Mouse (Mus musculus): Measurements from ENCODE around the gene Gm42372.
"Not testable (repeated sequence)": the region's sequence is repeated elsewhere in the genome, so short reads cannot be mapped to it uniquely, and the experiment has no call there.

Gm42372 gene

DNA sequence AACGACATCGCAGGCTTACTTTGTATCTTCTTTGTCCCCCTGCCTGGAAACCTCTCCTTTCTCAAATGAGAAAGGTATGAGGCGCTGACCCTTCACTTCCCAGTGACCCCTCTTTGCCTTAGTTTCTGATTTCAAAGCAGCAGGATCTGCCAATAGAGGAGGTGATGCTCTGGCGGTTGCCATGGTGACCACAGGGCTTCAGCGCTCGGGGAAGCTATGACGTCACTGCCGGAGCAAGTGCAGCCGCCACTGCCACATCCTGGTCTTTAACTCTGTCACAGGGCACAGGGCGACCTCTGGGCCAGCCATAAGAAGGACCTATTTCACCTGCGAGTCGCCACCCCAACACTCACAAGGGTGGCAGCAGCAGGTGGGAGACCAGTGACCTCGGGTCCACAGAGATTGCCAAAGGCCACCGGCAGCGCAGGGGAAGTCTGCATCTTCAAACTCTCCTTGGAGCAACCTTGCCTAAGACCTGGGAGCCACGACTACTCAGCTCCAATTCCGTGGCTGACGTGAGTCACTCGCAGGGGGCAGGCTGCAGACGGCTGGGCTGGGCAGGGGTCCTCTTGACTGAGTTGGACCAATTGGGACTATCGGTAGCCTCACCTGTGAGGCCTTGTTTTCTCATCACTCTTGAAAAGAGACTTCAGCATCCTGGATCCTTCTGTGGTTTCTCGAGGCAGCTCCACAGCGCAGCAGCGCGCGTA is at the start of gene Gm42372:
Gene Gm42372, plus strand, starts transcription at position 228 of the 710 bp plus-strand sequence.
- peak; percentile 85 to 87 for DNase-seq (ENCODE audit: low spot score in 2 of 2)

- no peak for DNase-seq (ENCODE audit: low spot score in 2 of 2)
Observed at GRCm38 (mm10) chr7:16937312-16937711, 45.6 kb upstream of the Gm42372 start.

DNA sequence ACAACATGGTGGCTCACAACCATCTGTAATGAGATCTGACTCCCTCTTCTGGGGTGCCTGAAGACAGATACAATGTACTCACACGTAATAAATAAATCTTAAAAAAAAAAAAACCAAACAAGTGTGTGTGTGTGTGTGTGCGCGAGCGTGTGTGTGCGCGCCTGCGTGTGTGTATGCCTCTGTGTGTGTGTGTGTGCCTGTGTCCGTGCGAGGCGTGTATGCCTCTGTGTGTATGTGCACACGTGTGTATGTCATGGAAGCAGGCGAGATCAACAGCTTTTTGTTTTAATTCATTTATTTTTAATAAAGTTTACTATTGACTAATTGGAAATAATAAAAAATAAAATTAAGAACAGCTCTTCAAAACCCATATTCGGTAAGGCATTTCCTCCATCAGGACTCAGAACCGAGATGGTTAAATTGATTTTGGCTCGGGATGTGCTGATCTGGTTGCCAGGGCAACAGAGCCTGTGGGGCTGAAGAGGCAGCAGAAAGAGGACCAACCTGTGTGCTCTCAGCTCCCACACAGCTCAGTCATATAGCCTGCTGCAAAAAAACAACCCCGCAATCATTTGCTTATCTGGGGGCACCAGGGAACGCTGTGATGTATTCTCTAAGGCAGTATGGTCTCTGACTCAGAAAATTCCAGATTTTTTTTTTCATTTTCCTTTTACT is 44.6 kb upstream of the Gm42372 start:
- DNase-seq (ENCODE audit: low spot score in 2 of 2): no peak

DNA sequence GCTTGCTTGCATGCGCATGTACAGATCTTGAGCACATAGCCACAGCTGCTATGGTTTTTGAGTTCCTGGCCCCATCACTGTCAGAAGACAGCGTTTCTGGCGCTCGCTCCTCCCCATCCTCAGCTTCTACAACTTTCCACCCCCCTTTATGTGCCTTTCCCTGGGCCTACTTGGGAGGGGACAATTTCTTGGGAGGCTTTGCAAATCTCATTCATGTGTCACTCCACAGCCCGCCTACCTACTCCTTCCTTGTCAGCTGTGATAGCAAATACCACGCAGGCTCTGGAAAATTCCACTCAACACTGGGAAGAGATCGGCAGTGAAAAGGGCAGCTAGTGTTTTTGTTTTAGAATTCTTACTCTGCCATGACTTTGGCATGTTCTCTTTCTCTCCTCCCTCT is 42.6 kb upstream of the Gm42372 start:
- DNase-seq (ENCODE audit: low spot score in 2 of 2): no peak

GRCm38 (mm10) chr7:16942861-16943260 is 40.0 kb upstream of the Gm42372 start:
- no peak for DNase-seq (ENCODE audit: low spot score in 2 of 2)

GRCm38 (mm10) chr7:16944061-16944807 is 38.7 kb upstream of the Gm42372 start, which contains the start of gene Pnmal2:
Pnmal2 (plus strand) TSS chr7:16944682.
- peak; percentile 94 to 95 for DNase-seq (ENCODE audit: low spot score in 2 of 2)

GRCm38 (mm10) chr7:16944808-16945315 is 38.0 kb upstream of the Gm42372 start:
- no peak for DNase-seq (ENCODE audit: low spot score in 2 of 2)

DNA sequence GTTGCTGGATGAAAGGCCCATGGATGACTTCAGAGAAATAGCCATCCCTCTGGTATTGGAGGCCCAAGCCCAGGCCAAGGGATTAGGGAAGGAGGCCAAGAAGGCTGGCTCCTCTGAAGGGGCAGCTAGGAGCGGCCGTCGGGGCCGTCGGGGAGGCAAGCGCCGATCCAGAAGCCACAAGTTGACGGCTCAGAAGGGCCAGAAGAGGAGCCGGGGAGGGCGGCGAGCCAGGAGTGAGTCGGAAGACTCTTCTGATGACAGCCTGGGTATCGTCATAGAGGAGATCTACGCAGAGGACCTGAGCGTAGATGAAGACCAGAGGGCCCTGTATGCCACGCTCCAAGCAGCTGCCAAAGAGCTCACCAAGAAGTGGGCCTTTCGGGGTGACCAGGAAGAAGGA is 37.5 kb upstream of the Gm42372 start:
- no peak for DNase-seq (ENCODE audit: low spot score in 2 of 2)

DNA sequence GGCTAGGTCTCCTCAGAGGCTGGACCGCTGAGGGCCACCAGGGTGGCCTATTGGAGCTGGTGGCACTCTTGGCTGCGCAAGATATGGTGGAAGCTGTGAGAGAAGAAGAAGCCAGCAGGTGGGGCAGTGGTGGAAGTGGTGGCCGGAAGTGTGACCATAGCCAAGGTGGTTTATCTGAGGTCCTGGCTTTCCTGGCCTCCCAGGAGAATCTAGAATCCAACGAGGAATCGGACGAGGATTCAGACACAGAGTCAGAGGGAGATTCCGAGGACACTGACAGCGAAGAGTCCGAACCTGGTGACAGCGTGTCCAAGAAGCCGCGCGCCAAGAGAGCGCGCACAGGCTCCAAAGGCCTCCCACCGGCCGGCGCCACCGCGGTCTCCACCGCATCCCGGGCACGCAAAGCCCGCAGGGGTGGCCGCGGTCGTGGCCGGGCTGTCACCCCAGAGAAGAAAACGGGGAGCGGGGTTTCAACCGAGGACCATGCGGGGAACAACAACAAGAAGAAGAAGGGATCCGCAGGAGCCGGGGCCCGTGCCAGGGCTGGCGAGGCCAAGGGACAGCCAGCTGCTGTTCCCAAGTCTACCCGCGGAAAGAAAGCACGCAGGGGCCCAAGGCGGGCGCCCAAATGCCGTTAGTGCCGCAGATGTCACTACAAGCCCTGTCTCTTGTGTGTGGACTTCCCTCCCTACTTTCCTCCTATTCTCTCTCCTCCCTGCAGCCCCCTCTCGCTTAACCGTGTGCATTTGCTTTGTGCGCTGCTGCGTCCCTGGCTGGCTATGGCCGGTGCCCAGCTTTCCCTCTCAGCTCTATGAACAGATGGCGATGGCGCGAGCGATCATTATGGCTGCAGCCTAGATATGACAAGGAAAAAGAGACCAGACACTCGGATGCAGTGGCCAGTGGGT is 36.2 kb upstream of the Gm42372 start:
- no peak for DNase-seq (ENCODE audit: low spot score in 2 of 2)

DNA sequence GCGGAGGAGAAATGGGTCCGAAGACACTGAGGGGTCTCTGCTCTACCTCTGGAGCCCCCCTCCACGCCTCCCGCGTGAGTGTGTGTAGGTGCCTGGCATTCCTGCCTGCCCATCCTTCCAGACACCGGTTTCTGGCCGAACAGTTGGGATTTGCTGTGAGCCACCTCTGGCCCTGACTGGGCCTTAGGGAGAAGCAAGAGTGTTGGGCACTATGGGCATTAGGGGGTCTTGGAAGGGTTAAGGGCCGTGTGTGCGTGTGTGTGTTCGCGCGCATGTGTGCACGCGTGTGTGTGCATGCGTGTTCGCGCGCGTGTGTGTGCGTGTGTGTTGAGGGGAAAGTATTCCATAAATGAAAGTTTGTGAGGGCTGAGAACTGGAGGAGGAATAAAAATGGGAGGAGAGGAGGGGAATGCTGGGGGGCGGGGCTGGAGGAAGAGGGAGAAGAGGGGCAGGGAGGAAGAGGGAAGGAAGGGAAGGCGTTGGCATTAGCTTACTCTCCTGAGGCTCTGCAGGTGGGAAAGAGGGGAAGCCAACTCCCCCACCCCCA is 35.5 kb upstream of the Gm42372 start:
- no peak for DNase-seq (ENCODE audit: low spot score in 2 of 2)

- no peak for DNase-seq (ENCODE audit: low spot score in 2 of 2)
Observed at GRCm38 (mm10) chr7:16947959-16948361, 34.9 kb upstream of the Gm42372 start.

- DNase-seq (ENCODE audit: low spot score in 2 of 2): no peak
Observed at GRCm38 (mm10) chr7:16948923-16949458, 33.9 kb upstream of the Gm42372 start.

GRCm38 (mm10) chr7:16949908-16950841 is 32.7 kb upstream of the Gm42372 start:
- peak; percentile 65 to 82 for DNase-seq (ENCODE audit: low spot score in 2 of 2)

DNA sequence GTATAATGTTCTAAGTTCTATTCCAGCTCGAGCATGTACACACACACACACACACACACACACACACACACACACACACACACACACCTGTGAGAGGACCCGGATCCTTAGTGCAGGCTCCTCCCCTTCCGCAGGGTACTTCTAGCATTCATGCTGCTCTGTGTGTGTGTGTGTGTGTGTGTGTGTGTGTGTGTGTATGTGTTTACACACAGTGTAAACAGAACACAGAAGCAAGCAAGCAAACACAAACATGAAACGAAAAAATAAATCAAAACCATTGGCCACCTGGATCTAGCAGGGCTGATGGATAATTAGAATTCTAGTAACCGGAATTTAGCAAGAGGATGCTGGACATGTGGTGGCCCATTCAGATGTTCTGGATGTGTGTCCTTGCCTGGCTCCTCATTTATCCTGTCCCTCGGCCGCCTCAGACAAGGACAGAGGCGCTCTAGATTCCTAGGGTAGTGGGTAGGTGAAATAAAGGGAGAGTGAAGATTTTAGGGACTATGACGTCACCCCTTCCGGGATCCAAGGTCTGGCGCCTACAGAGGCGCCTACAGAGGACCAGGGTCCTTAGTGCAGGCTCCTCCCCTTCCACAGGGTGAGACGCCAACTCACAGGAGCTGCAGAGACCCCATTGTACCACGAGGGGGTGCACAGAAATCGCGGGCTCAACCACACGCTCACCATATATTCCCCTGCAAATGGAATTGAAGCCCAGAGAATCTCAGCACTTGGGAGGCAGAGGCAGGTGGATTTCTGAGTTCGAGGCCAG is 31.8 kb upstream of the Gm42372 start:
- peak; percentile 71 to 87 for DNase-seq (ENCODE audit: low spot score in 2 of 2)

DNA sequence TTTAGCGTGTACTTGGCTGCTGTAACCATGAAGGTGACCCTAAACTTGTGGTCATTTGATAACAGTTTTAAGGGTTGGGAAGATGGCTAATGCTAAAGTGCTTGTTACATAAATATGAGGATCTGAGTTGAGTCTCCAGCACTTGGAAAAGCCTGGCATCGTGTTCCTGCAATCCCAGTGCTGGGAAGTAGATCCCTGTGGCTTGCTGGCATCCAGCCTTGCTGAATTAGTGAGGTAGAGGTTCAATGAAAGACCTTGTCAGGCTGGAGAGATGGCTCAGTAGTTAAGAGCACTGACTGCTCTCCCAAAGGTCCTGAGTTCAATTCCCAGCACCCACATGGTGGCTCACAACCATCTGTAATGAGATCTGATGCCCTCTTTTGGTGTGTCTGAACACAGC is 29.1 kb upstream of the Gm42372 start:
- not testable (repeated sequence) for DNase-seq (ENCODE audit: low spot score in 2 of 2)

DNA sequence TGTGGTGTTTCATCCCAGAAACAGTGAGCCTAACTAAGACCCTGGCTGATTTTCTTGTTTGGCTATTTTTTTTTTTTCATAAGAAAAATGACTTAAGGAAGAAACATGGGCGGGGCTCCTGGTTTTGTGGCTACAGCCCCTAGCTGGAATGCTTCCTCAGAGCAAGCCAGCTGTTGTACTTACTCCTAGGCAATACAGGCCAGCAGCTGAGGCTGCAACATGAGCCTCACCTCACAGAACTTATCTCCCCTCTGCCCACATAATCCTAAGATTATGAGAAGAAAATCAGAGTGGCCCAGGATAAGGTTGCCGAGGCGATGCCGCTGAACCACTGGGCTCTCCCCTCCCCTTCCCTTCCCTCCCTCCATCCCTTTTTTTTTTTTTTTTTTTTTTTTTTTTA is 27.2 kb upstream of the Gm42372 start:
- DNase-seq (ENCODE audit: low spot score in 2 of 2): no peak

DNA sequence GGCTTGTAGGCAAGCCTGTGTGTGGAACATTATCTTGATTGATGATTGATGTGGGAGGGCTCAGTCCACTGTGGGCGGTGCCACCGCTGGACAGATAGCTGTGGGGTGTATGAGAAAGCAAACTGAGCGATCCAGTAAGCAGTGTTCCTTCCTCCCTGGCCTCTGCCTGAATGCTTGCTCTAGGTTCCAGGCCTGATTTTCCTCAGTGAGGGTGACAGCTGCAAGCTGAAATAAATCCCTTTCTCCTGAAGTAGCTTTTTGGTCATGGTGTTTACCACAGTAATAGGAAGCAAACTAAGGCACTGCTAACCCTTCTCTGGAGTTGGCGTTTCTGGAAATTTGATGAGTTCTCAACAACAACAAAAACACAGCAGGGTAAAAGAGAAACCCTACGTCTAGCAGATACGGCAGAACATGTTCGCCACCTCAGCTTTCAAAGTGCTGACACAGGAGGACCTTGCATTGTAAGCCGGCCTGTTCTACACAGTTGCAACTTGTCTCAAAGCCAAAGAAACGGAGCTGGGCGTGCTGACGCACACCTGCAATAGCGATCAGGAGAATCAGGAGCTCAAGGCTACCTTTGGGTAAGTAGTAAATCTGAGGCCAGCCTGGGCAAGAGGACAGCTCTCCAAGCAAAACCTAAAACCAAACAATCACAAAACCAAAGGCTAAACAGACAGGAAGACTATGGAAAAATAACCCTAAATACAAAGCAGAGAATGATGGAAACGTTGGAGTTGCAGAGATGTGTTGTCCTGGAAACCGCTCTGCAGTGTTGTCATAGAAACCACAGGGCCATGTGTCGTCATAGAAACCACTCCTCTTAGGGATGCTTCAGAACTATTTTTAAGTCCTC is 26.2 kb upstream of the Gm42372 start:
- DNase-seq (ENCODE audit: low spot score in 2 of 2): no peak

Data from thymus, postnatal 10 days (tissue).